In genomic region chr4:149959816-149960215, GRCm38 (mm10) we compare ENCODE assay signal across 19 mouse cellular contexts. TPM values are rescaled to one million over a fixed set of nuclear protein-coding genes. Genes with fewer than 3 reads are reported as not detected.
DNase-seq lines count a peak whose midpoint lies in the region; ATAC-seq lines count a peak whose summit lies in the region.
"Had no signal": no experiment of that assay in that cellular context is flagged by ENCODE, and none has a peak within 500 bp of the region (broad histone marks: within the 10 kb centered on the region; RNA-seq: fewer than 3 reads in every experiment).

No protein-coding gene starts in this region.

- DNase-seq in heart, adult 11 months, result peak; percentile 86
- no peak for DNase-seq in heart, adult 8-10 months (ENCODE audit: low spot score)
- peak; percentile 79 for DNase-seq in ES-CJ7 (ENCODE audit: low read depth, low spot score)
- peak; percentile 94 for DNase-seq in R1 (ENCODE audit: low read depth, low spot score)
- no peak for DNase-seq in ovary, postnatal 10 days (ENCODE audit: low spot score)
- DNase-seq in gastrocnemius, adult 18-20 months (ENCODE audit: low spot score), result no peak
- DNase-seq: adrenal gland, postnatal 14 days; B cell, adult 2 months; cerebellum, adult 11 months; cerebellum, adult 2 months; cerebellum, adult 9-11 months; cerebellum, postnatal 25 days; forebrain, postnatal 0 days; gastrocnemius, postnatal 25 days; heart, adult 2 months had no signal

- no peak for ATAC-seq in megakaryocyte progenitor cell, adult 5-6 weeks (replicated peaks; ENCODE audit: poor library complexity)
- ATAC-seq: forebrain, embryonic 14.5 days; forebrain, postnatal 0 days had no signal

RNA-seq across cellular contexts. Expression of gene Spsb1, which starts 5.0 kb away (rescaled TPM):
- total RNA-seq in heart, adult 8-10 months (2022), result 10 to 100 TPM; 24.7 to 43.0 (median 31.0) TPM
- 0.05 and 0.27 TPM in 2 replicates for total RNA-seq in megakaryocyte progenitor cell, adult 5-6 weeks (2015)
- 0.41 TPM in 1 of 2 replicates, not detected in the other for total RNA-seq in megakaryocyte progenitor cell, adult 5-6 weeks (2017)
- total RNA-seq in gastrocnemius, adult 18-20 months (2021), result 1 to 10 TPM; 5.9 to 9.6 TPM
- total RNA-seq: common myeloid progenitor, adult 5-6 weeks; G1E had no signal

RNA-seq across cellular contexts. Expression of gene H6pd, which starts 49.0 kb away (rescaled TPM):
- 10 to 100 TPM; 37.5 to 44.8 (median 41.2) TPM for total RNA-seq in heart, adult 8-10 months (2022)
- 14.6 and 15.5 TPM in 2 replicates for total RNA-seq in megakaryocyte progenitor cell, adult 5-6 weeks (2015)
- total RNA-seq in megakaryocyte progenitor cell, adult 5-6 weeks (2017), result 24.9 and 27.9 TPM in 2 replicates
- total RNA-seq in gastrocnemius, adult 18-20 months (2021), result 10 to 100 TPM; 45.5 to 56.8 TPM

Comparison
In these comparisons a context has a peak if more than half of its experiments do, and no peak if none do; other contexts are left out.
1. DNase-seq: peak in heart, adult 11 months (single experiment), ES-CJ7 (single experiment) and R1 (single experiment); none in heart, adult 8-10 months (single experiment), ovary, postnatal 10 days (single experiment) and gastrocnemius, adult 18-20 months (single experiment).
2. RNA of gene Spsb1, which starts 5.0 kb away (total RNA-seq): 24.7 to 43.0 TPM in heart, adult 8-10 months and 5.9 to 9.6 TPM in gastrocnemius, adult 18-20 months; 0.05 to 0.41 TPM in megakaryocyte progenitor cell, adult 5-6 weeks; every median in the first group is over 4 times any median in the second.